Mouse (Mus musculus): ENCODE data around the gene Trim2.

Gene Trim2

GRCm38 (mm10) chr3:84286311-84286710 lies 20.4 kb downstream of the Trim2 start:
- DNase-seq (ENCODE audit: low spot score): no peak

GRCm38 (mm10) chr3:84284796-84285195 lies 21.9 kb downstream of the Trim2 start:
- no peak for DNase-seq (ENCODE audit: low spot score)

- DNase-seq (ENCODE audit: low spot score): no peak
These were observed 23.2 kb downstream of the Trim2 start for GRCm38 (mm10) chr3:84283524-84283923.

- DNase-seq (ENCODE audit: low spot score): peak; percentile 31
These were observed 24.7 kb downstream of the Trim2 start for GRCm38 (mm10) chr3:84281936-84282371.

GRCm38 (mm10) chr3:84278809-84279208 lies 27.9 kb downstream of the Trim2 start:
- DNase-seq (ENCODE audit: low spot score): no peak

- no peak for DNase-seq (ENCODE audit: low spot score)
These were observed 31.6 kb downstream of the Trim2 start for GRCm38 (mm10) chr3:84275124-84275523.

GRCm38 (mm10) chr3:84272293-84273015 lies 34.2 kb downstream of the Trim2 start:
- no peak for DNase-seq (ENCODE audit: low spot score)

- DNase-seq (ENCODE audit: low spot score): no peak
These were observed 34.9 kb downstream of the Trim2 start for GRCm38 (mm10) chr3:84271794-84272193.

GRCm38 (mm10) chr3:84271058-84271457 lies 35.6 kb downstream of the Trim2 start:
- no peak for DNase-seq (ENCODE audit: low spot score)

- DNase-seq (ENCODE audit: low spot score): peak; percentile 78
These were observed 36.1 kb downstream of the Trim2 start for GRCm38 (mm10) chr3:84270624-84270995.

GRCm38 (mm10) chr3:84269987-84270623 lies 36.6 kb downstream of the Trim2 start:
- DNase-seq (ENCODE audit: low spot score): peak; percentile 66

- DNase-seq (ENCODE audit: low spot score): peak; percentile 51
These were observed 38.2 kb downstream of the Trim2 start for GRCm38 (mm10) chr3:84268434-84268833.

- DNase-seq (ENCODE audit: low spot score): no peak
These were observed 40.2 kb downstream of the Trim2 start for GRCm38 (mm10) chr3:84266391-84266931.

GRCm38 (mm10) chr3:84265084-84265483 lies 41.6 kb downstream of the Trim2 start:
- no peak for DNase-seq (ENCODE audit: low spot score)

GRCm38 (mm10) chr3:84264395-84264794 lies 42.3 kb downstream of the Trim2 start:
- peak; percentile 43 for DNase-seq (ENCODE audit: low spot score)

- no peak for DNase-seq (ENCODE audit: low spot score)
These were observed 43.9 kb downstream of the Trim2 start for GRCm38 (mm10) chr3:84262804-84263203.

- DNase-seq (ENCODE audit: low spot score): no peak
These were observed 44.8 kb downstream of the Trim2 start for GRCm38 (mm10) chr3:84261863-84262262.

- DNase-seq (ENCODE audit: low spot score): peak; percentile 66
These were observed 45.8 kb downstream of the Trim2 start for GRCm38 (mm10) chr3:84260837-84261236.

- DNase-seq (ENCODE audit: low spot score): no peak
These were observed 46.6 kb downstream of the Trim2 start for GRCm38 (mm10) chr3:84260024-84260535.

GRCm38 (mm10) chr3:84259281-84260023 lies 47.2 kb downstream of the Trim2 start:
- DNase-seq (ENCODE audit: low spot score): peak; percentile 64

- DNase-seq (ENCODE audit: low spot score): peak; percentile 64
These were observed 48.1 kb downstream of the Trim2 start for GRCm38 (mm10) chr3:84258518-84259031.

GRCm38 (mm10) chr3:84257989-84258517 lies 48.6 kb downstream of the Trim2 start:
- DNase-seq (ENCODE audit: low spot score): peak; percentile 35

Data from embryo, embryonic 10.5 days (tissue).